Mouse (Mus musculus): ENCODE measurements at regions not wholly inside any gene's neighbourhood (a gene's known extent, or its start where the extent isn't known, plus 50 kb on each side); places are given as distances from the start of the nearest gene placed in this dataset.

- no peak for TF ChIP-seq POLR2A (IDR thresholded peaks at IDR 0.05; ENCODE audit: insufficient read depth, low read depth, low read length)
- TF ChIP-seq CTCF (IDR thresholded peaks at IDR 0.05), result no peak
- TF ChIP-seq EP300 (IDR thresholded peaks at IDR 0.05; ENCODE audit: insufficient read depth, low read depth, low read length), result no peak
Measured at GRCm38 (mm10) chr10:118972626-118973025, 102.6 kb upstream of the Dyrk2 start.

Data from heart, adult 2 months (tissue).